Mouse (Mus musculus): ENCODE measurements around the gene Pcgf2.
"Not testable (repeated sequence)": the region's sequence is repeated elsewhere in the genome, so short reads cannot be mapped to it uniquely, and the experiment has no call there.

The Pcgf2 gene

DNA sequence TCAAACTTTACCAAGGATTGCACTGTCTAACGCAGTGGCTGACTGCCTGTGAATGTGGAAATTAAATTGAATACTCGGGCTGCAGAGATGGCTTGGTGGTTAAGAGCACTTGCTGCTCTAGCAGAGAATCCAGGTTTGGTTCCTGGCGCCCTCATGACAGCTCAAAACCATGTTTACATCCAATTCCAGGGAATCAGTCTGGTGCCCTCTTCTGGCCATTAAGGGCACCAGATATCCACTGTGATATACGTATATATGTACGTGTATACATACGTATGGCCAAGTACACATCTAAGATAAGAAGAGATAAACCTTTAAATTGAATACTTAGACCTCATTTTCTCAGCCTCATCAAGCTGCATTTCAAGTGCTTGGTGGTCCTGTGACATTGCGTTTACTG is 34.1 kb downstream of the Pcgf2 start:
- no peak for DNase-seq

DNA sequence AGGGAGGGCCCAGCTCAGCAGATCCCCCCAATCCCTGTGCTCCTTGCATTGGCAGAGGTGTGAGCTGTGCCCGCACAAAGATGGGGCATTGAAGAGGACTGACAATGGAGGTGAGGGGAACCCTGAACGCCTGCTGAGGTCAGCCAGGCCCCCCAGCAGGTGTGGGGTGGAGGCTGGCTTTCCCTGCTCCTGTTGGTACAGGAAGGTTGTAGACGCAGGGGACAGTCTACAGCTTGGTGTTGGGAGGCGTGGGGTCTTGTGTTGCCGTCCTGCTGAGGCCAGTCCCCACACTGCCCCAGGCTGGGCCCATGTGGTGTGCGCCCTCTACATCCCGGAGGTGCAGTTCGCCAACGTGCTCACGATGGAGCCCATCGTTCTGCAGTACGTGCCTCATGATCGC is 34.9 kb downstream of the Pcgf2 start:
- no peak for DNase-seq

DNA sequence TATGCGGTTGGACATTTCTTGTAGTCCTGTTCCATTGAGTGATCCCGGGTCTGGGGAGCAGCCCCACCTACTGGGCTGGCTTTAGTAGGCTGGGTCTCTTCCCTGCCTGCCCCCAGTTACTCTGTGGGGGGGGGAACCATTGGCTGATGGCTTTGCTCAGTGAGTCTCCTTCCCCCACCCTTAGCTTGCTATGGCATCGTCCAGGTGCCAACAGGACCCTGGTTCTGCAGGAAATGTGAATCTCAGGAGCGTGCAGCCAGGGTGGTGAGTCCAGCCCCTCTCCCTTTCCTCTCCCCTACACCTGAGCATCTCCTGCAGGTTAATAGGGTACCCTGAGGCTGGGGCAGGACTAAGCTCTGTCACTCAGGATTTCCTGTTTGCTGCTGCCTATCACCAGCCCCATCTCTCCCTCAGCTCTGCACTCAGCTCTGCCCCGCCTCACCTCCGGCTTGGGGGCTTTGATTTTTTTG is 35.5 kb downstream of the Pcgf2 start:
- DNase-seq = no peak

DNA sequence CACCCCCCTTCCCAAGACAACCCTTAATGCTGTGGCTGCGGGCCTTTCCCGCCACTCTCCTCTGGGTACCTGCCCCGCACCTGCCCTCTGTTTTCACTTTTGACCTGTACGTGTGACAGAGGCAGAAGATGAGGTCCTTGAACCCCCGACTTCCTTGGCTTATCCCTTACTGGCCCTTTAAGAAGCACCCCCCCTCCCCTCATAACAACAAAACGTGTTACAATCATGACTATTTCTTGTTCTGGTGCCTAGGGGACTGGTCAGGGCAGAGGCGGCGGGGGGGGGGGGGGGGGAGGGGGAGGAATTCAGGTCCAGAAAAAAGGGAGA is 36.0 kb downstream of the Pcgf2 start:
- no peak for DNase-seq

DNA sequence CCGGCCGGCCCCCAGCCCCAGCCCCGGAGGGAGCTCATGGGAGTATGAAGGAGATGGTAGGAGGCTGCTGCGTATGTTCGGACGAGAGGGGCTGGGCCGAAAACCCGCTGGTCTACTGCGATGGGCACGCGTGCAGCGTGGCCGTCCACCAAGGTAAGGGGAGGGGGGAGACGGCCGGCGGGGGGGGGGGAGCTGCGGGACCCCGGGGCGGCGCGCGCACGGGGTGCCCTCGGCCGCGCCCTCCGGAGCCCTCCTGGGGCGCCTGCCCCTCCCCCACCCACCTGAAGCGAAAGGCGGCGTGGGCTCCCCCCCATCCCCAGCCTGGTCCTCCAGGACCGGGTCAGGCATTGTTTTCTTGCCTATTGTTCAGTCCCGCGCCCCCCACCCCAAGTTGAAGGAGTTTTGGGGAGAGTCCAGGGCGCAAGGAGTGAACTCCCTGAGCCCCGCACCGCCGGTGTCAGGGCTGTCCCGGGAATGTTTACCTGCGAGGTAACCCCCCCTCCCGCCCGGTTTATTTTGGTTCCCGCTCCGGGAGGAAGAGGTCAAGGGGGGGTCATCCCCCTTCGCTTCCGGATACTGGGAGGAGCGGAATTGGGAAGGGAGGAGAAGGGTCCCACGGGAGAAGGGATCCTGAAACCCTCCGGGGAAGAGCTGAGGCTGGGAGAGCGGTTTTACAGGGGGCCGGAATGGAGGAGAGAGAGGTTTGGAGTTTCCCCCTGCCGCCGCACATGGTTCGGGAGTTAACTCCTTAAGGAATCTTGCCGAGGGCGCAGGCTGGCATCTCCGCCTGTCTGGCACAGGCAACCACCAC is 36.6 kb downstream of the Pcgf2 start:
- DNase-seq = peak; percentile 69

DNA sequence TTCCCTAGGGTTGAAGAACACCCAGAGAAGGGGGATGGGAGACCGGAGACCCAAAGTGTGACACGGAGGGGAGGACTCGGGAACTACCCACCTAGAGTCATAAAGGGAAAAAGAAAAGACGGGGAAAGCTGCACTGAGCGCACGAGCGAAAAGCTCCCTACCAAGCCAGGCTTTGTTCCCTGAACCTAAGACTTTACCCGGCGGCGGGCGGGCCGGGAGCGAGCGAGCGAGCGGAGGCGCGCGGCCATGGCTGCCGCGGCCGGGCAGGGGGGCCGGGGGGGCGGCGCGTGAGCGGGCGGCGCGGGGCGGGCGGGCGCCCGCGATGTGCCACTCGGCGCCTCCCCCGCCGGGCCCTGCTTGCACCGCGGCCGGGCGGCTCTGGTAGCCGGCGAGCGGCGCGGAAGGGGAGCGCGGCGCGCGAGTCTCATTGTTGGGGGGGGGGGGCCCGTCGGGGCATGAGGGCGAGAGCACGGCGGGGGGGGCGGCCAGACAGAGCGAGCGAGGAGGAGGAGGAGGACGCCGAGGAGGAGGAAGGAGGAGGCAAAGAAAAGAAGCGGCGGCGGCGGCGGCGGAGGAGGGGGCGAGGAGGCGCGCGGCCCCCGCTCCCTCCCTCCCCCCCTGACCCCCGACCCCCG is 37.3 kb downstream of the Pcgf2 start, which contains the start of gene Mllt6:
Mllt6 (plus strand) TSS at position 522 of the 635 bp plus-strand sequence.
- no peak for DNase-seq

DNA sequence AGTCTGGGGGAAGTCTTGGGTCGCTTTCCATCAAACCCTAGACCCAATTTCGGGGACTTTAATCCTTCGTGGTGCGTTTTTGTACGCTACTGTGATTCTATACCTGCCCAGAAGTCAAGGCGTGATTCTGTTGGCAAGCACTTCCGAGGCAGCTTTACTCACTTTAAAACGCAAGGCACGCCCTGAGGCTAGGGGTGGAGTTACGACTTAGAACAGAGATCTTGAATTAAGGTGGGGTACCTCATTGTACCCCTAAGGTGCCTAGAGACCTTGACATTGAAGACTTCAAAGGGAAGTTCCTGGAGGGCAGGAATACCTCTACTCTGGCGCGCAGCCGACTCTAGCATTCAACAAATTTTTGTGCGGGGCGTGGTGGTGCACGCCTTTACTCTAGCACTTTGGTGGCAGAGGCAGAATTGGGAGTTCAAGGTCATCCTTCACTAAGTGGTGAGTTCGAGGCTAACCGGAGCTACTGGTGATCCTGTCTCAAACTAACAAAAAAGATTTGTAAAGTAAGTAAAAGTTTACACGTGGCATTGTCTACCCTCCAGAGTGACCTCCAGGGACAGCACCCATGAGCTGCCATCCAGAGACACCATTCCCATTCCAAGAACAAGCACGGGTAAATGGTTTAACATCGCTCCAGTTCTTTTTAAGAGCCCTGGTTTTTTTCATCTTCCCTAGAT is 37.9 kb downstream of the Pcgf2 start:
- DNase-seq = peak; percentile 80

DNA sequence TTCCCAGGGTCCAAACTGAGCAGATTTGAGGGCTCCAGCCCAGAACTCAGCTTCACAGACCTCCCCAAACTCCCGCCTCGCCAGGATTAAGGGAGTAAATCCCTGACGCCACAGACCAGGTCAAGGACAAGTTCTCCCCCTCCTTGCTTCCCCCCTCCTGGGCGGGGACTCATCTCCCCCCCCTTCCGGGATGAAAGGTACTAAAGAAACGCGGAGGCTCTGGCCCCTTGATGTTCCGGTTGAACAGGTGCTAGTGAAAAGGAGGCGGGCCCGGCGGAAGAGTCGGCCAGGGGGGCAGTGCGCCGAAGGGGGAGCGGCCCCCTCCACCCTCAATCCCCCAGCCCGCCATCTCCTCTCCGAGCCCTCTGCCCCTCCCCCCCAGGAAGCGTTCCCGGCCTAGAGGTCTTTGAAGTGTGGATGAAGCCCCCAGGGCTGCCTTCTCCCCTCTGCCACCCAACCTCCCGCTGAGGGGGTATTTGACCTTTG is 38.6 kb downstream of the Pcgf2 start:
- DNase-seq = peak; percentile 74

DNA sequence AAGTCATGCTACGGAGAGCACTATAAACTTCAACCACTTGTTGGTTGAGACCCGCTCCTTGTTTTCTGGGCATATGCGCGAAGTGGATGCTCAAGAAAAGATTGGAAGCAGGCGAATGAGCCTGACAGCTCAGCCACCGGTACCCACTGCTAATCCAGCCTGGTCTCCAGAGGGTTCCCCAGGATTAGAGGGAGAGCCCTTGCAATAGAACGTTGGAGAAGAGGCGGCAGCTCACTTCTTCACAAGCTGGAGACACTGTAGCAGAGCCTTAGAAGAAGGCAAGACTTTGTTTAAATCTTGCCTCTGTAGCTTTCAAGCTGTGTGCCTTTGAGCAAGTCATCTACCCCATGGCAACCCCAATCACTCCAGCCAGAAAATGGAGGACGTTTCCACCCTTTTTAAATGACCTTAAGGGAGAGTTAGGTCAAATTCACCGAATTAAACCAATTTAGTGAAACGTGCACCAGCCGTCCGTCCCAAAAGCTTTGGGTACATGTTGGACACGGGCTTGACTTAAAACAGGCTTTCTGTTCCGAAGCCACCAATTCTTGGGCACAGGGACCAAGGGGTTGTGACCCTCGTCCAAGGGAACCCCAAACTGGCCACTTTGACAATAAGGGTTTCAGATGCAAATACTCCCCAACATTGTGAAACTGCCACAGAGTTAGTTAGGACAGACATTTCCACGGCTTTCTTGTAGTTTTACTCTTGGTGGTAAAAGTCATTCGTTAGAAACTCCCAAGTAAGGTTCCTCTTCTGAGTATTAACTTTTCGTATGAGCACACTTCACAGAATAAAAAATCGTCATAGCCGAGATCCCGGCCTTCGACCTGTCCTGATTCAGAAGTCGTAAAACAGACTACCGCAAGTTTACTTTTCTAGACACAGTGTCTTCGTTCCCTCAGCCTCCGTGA is 39.3 kb downstream of the Pcgf2 start:
- DNase-seq = no peak

DNA sequence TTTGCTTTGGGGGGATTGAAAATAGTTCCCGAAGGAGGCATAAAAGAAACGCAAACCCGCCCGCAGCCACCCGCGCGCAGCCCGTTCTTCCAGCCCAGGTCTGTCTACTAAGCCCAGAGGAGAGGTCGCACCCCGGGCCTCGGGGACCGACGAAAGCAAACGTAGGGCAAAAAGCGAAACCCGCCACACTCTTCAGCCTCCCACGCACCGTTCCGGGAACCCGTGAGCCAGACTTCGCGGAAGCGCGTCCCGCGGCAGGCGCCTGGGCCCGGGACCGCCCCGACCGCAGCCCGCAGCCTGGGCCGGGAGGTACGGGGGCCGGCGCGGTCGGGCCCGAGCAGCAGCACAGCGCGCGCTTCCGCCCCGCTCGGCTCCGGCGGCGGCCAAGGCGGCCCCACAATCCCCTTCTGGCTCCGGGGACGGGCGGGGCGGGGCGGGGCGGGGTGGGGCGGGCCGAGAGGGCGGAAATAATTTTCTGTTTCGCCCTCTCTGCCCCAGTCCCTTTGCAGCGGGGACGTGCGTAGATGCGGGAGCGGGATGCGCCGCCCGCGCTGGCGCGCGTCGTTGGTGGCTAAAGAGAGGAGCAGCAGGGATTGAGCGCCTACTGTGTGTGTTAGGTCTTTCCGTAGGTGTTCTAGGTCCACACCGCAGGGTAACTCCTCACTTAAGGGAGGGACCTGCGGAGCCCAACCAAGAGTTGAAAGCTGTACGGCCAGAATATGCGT is 40.1 kb downstream of the Pcgf2 start:
- peak; percentile 83 for DNase-seq

DNA sequence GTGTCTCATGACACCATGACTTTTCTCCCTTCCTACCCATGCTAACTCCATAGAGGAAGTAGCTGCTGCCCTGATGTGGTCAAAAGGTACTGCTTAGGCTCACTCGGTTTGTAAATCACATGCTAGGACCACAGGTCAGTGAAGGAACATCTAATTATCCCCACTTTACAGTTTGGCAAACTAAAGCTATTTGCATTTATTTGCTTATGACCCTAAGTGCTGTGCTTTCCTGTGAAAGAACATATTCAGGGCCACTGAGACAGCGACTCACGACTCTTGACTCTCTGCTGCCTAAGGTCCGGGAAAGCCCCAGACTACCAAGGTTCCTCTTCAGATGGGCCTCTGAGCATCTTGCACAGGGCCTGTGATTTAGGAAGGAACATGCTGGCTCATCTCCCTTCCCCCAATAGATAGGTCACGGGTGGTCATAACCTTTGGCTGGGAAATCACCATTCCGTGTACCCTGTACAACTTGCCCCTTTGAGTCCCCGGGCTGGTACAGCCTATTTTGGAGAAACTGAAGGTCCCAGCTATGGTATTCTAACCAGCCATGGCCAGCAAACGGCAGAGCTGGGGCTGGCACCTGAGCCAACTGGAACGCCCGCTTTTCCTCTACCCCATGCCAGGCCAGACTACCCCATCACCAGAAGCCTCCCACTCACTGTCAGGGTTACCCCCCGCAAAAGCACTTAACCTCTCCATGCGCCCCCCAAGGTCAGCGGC is 40.9 kb downstream of the Pcgf2 start:
- no peak for DNase-seq

DNA sequence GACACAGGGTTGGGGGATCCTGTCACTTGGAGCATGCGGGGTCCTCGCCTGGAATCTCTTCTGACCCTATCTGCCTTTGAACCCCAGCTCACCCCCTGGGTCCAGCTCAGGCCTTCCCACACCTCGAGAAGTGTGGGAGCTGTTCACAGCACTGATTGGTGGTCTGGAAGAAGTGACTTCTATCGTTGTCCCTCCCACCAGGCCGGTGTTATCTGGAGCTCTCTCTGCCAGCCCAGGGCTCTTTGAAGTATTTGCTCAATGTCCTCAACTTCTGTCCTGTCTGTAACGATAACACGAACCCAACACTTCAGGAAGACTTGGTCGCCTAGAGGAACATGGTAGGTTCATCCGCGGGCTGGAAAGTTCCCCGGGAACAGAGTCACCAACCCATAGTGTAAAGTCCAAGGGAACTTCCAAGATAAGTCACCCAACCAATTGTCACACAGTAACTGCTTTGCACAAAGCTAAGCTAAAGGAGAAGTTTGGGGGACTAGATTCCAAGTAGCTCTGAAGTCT is 41.5 kb downstream of the Pcgf2 start:
- DNase-seq = no peak

DNA sequence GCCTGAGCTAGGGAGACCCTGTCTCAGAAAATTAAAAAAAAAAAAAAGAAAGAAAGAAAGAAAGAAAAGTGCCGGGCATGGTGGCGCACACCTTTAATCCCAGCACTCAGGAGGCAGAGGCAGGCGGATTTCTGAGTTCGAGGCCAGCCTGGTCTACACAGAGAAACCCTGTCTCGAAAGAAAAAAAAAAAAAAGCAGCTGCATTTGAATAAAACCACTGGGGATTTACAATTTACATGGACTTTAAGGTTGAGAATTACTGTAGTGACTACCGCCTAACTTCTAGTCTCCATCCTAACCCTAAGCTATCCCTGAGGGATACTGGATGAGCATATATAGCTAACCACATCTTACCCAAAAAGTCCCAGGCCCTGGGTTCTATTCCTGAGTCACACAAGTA is 42.3 kb downstream of the Pcgf2 start:
- DNase-seq = not testable (repeated sequence)

DNA sequence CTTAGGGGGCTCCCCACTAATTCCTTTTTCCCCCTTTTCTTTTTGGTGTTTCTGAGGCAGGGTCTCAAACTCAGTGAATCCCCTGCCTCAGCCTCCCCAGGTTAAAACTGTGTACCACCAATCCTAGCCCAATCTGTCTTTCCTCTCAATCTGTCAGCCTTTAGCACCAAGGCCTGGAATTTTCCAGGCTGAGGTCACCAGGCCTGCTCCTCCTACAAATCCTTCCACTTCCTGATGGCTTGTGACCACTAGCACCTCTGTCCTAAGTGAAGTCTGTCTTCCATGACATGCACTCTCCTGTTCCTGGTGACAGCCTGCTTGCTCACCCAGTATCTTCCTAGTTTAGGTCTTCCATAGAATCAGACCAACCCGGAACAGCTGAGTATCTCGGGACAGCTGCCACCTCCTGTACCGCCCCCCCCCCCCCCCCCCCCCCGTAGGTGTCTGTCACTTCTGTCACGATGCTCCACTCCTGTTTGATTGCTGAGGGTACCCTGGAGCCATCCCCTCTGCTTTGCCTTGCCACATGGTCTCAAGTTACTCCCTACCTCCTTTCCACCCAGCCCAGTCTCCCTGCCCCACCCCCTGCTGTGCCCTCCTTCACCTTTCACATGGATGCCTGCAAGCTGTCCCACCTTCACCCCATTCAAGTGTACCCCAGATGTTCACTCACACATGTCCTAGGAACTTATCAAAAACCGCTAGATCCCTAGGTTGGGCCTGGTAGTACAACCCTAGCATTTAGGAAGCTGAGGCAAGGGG is 42.9 kb downstream of the Pcgf2 start:
- DNase-seq = no peak

DNA sequence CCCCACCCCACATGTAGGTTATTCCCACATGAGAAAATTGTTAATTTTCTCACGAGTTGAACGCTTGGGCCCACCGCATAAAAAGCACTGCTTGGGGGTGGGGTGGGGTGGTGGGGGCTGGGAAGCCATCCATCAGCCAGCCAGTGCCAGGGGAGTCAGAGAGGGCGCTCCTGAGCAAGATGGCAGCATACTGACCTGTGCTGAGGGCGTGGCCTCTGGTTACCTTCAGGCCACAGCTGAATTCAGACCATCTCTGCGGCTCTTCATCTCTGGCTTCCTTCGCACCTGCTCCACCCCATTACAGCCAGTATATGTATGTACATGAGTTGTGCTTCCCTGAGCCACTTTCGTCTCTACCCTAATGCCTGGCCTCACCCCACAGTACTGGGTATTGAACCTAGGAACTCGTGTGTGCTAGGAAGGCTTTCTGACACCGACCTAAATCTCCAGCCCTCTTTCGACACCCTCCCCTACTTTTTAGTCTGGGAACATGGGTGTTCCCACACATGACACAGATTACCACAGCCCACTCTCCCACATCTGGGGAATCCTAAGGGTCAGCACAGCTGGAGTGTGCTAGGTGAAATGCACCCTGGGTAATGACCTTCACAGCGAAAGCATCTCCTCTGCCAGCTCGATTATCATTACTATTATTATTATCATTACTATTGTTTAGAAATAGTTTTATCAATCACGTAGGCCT is 43.9 kb downstream of the Pcgf2 start:
- DNase-seq = no peak

DNA sequence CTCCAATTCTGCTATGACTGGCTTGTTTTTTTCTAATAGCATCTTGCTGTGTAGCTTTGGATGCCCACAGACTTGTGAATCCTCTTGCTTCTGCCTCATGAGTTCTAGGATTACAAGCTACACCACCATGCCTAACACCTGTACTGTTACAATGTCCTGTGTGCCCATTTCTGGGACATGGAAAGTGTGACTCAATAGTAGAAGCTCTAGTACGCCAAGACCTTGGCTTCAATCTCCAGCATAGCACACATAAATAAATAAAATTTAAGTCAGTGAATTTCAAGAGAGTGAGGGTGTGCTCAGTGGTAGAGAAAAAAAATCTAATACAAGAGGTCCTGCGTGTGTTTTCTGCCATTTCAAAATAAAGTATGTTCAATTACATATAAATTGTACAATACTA is 46.1 kb downstream of the Pcgf2 start:
- DNase-seq = no peak

DNA sequence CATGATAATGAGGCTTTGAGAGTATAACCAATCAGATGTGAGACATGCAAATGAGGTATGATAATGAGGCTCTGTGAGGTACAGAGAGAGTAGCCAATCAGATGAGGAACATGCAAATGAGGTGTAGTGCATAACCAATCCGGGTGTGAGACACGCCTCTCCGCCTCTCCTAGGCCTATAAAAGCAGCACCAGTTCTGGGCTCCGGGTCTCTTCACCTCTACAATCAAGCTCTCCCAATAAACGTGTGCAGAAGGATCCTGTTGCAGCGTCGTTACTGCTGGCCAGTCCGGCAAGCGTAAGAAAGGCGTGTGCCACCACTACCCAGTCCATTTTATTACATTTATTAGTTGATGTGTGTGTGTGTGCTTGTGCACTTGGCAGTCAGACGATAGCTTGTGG is 46.9 kb downstream of the Pcgf2 start:
- DNase-seq = not testable (repeated sequence)

DNA sequence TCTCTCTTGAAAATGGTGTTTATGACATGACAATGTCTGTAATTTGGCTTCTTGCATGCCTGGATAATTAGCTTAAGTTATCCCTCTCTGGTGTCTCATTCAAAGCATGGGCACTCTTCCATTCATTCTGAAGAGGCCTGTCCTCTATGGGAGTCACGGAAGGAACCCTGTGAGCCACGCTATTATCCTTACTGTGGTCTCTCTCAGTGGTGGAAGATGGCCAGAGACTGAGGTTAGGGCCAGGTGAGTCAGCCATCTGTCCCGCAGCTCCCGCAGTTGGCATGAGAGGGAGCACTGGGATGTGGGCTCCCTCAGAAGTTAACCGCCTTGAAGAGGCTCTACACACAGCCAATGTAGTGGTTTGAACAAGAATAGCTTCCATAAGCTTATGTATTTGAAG is 50.0 kb downstream of the Pcgf2 start:
- DNase-seq = peak; percentile 75

DNA sequence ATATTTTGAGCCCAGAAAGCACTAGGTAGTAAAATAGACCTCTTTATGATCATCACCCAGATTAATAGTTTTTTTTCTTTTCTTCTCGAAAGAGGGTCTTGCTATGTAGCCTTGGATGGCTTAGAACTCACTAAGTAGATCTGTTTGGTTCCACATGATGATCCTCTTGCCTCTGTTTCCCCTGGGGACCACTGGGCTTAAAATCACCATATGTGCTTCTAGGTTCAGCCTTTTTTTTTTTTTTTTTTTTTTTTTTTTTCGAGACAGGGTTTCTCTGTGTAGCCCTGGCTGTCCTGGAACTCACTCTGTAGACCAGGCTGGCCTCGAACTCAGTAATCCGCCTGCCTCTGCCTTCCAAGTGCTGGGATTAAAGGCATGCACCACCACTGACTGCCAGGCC is 51.8 kb downstream of the Pcgf2 start:
- not testable (repeated sequence) for DNase-seq

DNA sequence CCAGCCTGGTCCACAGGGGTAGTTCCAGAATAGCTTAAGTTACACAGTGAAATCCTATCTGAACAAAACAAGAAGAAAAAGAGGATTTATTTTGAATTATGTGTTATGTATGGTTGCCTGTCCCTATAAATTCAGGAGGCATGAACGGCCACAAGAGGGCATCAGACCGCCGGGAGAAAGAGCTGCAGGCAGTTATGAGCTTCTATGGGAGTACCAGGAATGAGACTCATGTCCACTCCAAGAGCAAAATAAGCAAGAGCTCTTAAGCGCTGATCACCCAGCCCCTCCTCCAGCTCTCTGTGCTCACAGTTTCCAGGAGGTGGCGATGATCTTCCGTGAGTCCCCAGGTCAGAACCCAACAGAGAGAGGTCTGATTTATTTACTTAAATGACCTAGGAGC is 55.5 kb downstream of the Pcgf2 start:
- DNase-seq = peak; percentile 81
